Mouse (Mus musculus) lung, adult 2 months (tissue): ENCODE data around the gene Apod. TPM values are rescaled to one million over a fixed set of nuclear protein-coding genes. Genes with fewer than 3 reads are reported as not detected.
"Not testable (repeated sequence)": the region's sequence is repeated elsewhere in the genome, so short reads cannot be mapped to it uniquely, and the experiment has no call there.

Source experiments
- DNase-seq: peaks from one replicate; pipeline ENCODE4 v3.0.0; 2022
- H3K4me1 ChIP-seq: fragments of 200-500 bp; 2 replicates; pipeline ENCODE4 v1.6.1; 2011; ENCODE audit warnings: low read length; ENCODE audit not compliant: control insufficient read depth, insufficient read depth
- H3K4me3 ChIP-seq: fragments of 200-500 bp; replicated peaks from 2 replicates; pipeline ENCODE3; 2011; ENCODE audit warnings: low read depth, mild to moderate bottlenecking, control low read depth, low read length; ENCODE audit errors: extremely low read depth
- CTCF ChIP-seq: fragments of 200-500 bp; IDR thresholded peaks from 2 replicates; pipeline ENCODE4 v1.5.1; 2011; ENCODE audit warnings: mild to moderate bottlenecking, low read length, control low read depth; ENCODE audit not compliant: insufficient read depth
- POLR2A ChIP-seq: fragments of 200-500 bp; IDR thresholded peaks from 2 replicates; pipeline ENCODE4 v1.6.1; 2011; ENCODE audit warnings: low read depth, mild to moderate bottlenecking, control low read depth, low read length, borderline replicate concordance; ENCODE audit errors: extremely low read depth
- WGBS: fragments of 180-500 bp; shearing (Covaris S2); methylation state at CpG from one replicate; pipeline ENCODE4 v1.1.7; 2018; 5-methylcytosine and 5-hydroxymethylcytosine counted together
- polyA plus RNA-seq: library from polyadenylated mRNA; depleted of rRNA; stranded (reverse); fragments of >200 nt; gene quantifications from 2 replicates; pipeline ENCODE4 v1.2.3, GENCODE M21; 2012

Gene Apod
- polyA plus RNA-seq, 1 experiment, result 5.1 TPM

DNA sequence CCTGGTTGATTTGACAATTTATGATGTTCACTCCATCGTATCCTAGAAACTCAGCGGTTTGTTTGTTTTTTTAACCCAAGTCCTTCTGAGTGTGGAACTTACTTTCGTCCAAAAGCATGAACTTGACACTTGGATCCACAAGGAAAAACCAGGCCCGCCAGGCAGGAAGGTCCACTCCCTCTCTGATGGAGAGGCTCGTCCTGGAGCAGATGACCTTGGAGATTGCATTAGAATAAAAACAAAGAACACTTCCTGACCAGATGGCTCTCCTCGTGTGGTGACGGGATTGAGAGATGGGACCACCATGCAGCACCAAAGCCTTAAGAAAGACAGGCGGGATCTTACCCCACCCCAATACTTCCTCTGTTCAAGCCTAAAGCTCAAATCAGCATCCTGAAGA, 12.1 kb upstream of the Apod start:
- DNase-seq, result no peak
- 36% methylated on average over 8 of the region's 8 CpGs for WGBS

DNA sequence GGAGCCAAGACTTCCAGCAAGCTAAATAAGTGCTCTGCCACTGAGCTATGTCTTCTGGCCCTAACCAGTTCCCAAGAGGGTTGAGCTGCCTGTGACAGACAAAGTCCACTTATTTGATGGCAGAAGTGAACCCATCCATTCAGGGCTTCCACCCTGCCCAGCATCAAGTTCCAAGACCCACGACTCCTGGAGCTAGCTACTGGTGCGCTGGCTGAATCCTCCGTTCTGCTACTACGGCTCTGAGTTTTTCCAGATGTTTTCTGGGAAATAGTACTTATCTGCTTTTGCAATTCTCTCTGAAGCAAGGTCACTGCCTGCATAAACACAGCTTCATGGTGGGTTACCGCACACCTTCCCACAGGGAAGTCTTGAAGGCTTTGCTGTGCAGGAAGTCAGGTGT, 11.4 kb upstream of the Apod start:
- no peak for DNase-seq
- no peak for TF ChIP-seq POLR2A
- no peak for TF ChIP-seq CTCF
- WGBS, result 69% methylated on average over 5 of the region's 5 CpGs
- Histone ChIP-seq H3K4me1 (peaks cover 11% of the 10 kb centered on the region), H3K4me3 (no peak overlapping the region)

More for the DNA sequence above, 12.1 kb upstream of the Apod start:
- H3K4me3 ChIP-seq, result no peak overlapping the region
- TF ChIP-seq CTCF (no peak), POLR2A (no peak)
- H3K4me1 ChIP-seq, result peaks cover 11% of the 10 kb centered on the region

DNA sequence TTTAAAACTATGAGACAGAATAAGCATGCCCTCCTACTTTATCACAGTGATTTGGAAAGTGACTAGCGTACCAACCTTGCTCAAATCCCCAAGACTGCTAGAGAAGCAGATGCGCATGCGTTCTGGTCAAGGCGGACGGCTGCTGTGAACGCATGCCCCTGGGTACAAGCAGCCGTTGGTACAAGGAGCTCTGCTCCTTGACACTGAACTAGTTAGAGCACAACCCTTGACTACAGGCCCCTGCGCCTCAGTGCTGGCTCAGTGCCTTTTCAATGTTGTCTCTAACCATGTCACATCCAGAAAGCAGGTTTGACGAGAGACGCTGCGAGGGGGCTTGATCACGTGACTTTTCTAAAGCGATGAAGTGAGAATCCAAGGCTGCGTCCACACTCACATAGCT, 10.5 kb upstream of the Apod start:
- WGBS, result 92% methylated on average over 14 of the region's 14 CpGs

DNA sequence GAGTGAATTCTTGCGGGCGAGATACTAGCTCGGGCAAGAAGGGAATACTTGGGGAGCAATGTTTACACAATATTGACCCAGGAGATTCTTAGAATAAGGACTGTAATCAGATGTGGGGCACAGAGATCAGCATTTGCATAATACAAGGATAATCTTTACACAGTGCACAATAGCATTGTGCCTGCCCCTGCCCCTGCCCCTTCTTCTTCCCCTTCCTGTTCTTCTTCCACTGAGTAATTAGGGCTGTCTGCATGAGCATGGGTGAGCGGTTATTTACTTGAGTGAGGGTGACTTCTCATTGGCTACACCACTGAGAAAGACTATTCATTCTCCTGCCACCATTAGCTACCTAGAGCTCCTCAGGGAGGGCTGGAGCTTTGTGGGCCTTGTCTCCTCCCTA, 6.9 kb upstream of the Apod start:
- no peak overlapping the region for H3K4me3 ChIP-seq
- peaks cover 3% of the 10 kb centered on the region for H3K4me1 ChIP-seq
- WGBS, result 61% methylated on average over 4 of the region's 4 CpGs
- DNase-seq, result no peak
- TF ChIP-seq CTCF (no peak), POLR2A (no peak)

More for the DNA sequence above, 10.5 kb upstream of the Apod start:
- no peak overlapping the region for H3K4me3 ChIP-seq
- peaks cover 8% of the 10 kb centered on the region for H3K4me1 ChIP-seq
- no peak for DNase-seq
- TF ChIP-seq POLR2A (no peak), CTCF (no peak)

DNA sequence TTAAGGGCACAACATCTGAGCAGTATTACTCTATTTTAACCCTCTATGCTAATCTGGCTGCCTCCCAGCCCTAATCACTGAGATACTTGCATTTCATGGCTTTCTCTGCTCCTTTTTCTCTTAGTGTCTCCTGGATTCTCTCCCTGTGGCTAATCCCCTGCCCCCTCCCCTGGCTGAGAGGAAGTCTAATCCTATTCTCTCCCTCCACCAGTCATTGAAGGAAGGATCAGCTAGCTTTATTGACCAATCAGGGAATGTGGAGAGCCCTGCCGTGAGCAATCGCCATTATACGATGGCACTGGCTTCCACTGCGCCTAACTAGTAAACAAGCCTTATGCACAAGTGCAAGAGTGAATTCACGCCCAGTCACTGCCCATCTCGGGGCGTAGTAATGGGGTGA, 6.3 kb upstream of the Apod start:
- Histone ChIP-seq H3K4me1 (peaks cover 2% of the 10 kb centered on the region; the same call in 1 of the 2 replicates), H3K4me3 (no peak overlapping the region)
- DNase-seq, result no peak
- TF ChIP-seq POLR2A, result no peak
- TF ChIP-seq CTCF, result no peak
- WGBS, result 83% methylated on average over 7 of the region's 7 CpGs

DNA sequence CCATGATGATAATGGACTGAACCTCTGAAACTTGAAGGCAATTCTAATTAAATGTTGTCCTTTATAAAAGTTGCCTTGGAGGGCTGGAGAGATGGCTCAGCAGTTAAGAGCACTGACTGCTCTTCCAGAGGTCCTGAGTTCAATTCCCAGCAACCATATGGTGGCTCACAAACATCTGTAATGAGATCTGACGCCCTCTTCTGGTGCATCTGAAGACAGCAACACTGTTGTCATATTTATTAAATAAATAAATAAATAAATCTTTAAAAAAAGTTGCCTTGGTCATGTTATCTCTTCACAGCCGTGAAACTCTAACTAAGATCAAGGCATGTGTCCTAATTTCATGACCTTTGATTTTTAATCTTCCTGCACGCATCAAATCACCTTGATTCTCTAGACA, 5.1 kb upstream of the Apod start:
- H3K4me3 ChIP-seq, DNase-seq, H3K4me1 ChIP-seq: not testable (repeated sequence)
- 75% methylated on average over 3 of the region's 3 CpGs for WGBS

DNA sequence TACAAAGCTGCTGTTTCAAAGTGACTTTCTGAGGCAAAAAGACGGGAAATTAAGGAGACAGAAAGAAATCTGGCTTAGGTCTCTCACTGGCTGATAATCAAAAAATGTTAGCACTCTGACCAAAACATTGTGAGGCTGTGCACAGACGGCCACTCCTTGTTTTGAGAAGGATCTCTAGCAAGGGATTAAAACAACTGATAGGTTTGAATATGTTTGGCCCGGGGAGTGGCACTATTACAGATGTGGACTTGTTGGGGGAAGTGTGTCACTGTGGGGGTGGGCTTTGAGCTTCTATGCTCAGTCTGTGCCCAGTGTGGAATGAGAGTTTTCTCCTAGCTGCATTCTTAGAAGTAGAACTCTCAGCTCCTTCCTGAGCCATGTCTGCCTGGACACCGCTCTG, 4.7 kb upstream of the Apod start:
- H3K4me3 ChIP-seq, result no peak overlapping the region
- 64% methylated on average over 4 of the region's 4 CpGs for WGBS
- TF ChIP-seq CTCF (no peak), POLR2A (no peak)
- peaks cover 2% of the 10 kb centered on the region; the same call in 1 of the 2 replicates for H3K4me1 ChIP-seq
- no peak for DNase-seq

DNA sequence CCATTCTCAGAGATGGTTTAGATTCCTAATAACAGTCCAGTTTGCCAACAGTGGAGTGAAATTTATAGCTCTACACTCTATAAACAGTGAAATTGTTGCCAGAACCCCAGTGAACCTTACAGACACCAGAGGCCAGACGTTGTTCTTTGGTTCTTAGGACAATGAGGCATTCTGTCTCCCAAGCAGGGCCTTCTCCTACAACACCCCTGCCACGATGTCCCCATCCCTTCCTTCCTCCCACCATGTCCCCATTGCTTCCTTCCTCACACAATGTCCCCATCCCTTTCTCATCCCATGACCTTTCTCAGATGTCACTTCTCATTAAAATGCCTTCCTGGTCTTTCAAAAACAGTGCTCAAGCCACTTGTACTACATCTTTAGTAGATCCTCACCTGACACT, 3.8 kb upstream of the Apod start:
- 42% methylated on average over 2 of the region's 2 CpGs for WGBS
- Histone ChIP-seq H3K4me1 (peaks cover 2% of the 10 kb centered on the region; the same call in 1 of the 2 replicates), H3K4me3 (no peak overlapping the region)
- no peak for DNase-seq
- TF ChIP-seq CTCF (no peak), POLR2A (no peak)

DNA sequence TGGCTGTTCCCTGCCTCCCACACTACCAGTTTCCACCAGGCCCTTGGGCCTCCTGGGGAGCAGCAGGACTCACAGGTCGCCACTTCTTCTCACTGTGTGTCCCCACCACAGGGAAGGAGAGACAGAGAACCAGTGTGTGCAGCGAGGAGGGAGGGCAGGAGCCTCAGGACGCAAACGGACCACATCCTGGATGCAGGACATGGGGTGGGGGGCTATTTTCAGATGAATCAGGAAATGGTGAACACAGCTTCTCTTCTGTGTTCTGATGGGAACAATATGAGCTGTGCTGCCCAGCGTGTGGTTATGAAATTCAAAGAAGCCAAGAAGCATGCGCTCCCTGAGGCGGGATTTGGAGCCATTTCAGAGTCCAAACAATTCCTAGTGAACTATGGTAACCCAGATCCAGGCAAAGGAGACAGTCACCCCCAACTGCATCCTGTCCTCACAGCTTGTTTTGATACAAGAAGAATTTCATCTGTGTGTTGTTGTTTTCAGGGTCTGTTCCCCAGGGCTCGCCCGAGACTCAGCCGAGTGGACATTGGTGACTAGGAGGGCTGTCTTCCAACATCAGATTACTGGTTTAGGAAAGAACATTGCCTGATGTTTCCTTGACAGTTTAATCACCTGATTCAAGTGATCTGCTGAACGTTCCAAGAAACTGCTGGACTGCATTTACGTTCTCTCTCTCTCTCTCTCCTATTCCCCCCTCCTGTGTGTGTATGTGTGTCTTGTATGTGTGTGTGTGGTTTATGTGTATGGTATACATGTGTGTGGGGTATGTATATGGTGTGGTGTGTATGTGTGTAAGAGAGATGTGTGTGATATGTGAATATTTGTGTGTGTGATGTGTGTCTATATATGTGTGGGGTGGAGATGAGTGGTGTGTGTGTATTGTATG, 1.9 kb upstream of the Apod start:
- not testable (repeated sequence) for H3K4me1 ChIP-seq, DNase-seq, H3K4me3 ChIP-seq
- 31% methylated on average over 12 of the region's 12 CpGs for WGBS

DNA sequence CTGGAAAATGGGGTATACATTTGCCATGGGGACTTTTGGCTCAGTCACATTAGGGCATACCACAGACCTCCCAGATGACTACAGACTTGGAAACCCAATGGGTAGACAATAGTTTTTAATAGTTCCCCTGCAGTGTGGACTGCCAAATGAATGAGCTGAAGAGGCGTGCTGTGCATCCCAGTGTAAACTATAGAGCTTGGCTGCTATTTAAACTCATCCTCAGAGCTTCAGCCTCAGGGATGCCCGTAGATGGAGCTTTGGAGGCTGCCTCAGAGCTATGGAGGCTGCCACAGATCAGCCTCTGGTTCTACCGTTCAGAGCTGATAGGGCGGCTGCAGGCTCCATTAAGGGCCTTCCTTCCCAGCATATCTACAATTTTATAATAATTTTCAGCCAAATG, 686 bp upstream of the Apod start:
- 84% methylated on average over 4 of the region's 4 CpGs for WGBS
- Histone ChIP-seq H3K4me3 (no peak overlapping the region), H3K4me1 (peaks cover 2% of the 10 kb centered on the region; the same call in 1 of the 2 replicates)
- no peak for DNase-seq
- TF ChIP-seq POLR2A (no peak), CTCF (no peak)

DNA sequence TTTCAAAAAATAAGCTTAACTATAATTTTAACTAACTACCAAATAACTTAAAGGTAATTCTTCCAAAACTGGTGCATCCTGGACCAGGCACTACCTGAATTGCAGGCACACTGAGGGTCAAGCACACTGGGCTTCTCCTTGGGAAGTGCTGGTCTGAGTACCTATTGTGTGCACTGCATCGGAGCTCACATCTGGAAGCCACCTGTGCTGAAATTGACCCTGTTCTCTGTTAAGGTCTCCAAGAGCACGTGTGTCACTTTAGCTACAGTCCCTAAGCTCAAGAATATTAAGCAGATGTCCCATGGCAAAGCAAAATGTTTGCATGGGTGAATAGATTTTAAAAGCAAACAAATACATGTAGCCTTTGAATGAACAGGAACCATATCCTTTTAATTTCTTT, 997 bp downstream of the Apod start:
- no peak for TF ChIP-seq POLR2A
- no peak for TF ChIP-seq CTCF
- no peak overlapping the region for H3K4me3 ChIP-seq
- 0 out of 2 replicates have a peak, but pooled peaks cover 2% of the 10 kb centered on the region for H3K4me1 ChIP-seq
- WGBS, result 76% methylated on average over 2 of the region's 2 CpGs
- DNase-seq, result no peak
